Mouse (Mus musculus) midbrain, embryonic 11.5 days (tissue): ENCODE results near the gene Agfg1. TPM values are rescaled to one million over a fixed set of nuclear protein-coding genes. Genes with fewer than 3 reads are reported as not detected.

Experiments
- ATAC-seq: fragments of 200-750 bp; cut with Nextera tagmentation; 2 replicates; pipeline ENCODE4 v1.8.0; 2017; ENCODE audit warnings: moderate TSS enrichment, moderate library complexity; ENCODE audit not compliant: low FRiP score
- DNase-seq: peaks from one replicate; pipeline ENCODE4 v3.0.0; 2015; ENCODE audit warnings: low spot score; ENCODE audit errors: missing footprints
- H3K27ac ChIP-seq: fragments of 300-500 bp; sonication (generic); 2 replicates; pipeline ENCODE4 v1.5.1; 2014; ENCODE audit warnings: low read depth, low read length
- H3K27me3 ChIP-seq: fragments of 300-500 bp; sonication (generic); 2 replicates; pipeline ENCODE4 v1.6.1; 2014; ENCODE audit warnings: mild to moderate bottlenecking, low read length, moderate library complexity, mixed read lengths; ENCODE audit not compliant: control insufficient read depth, insufficient read depth
- H3K36me3 ChIP-seq: fragments of 300-500 bp; sonication (generic); 2 replicates; pipeline ENCODE4 v1.6.1; 2014; ENCODE audit warnings: mild to moderate bottlenecking, low read length, moderate library complexity, mixed read lengths; ENCODE audit not compliant: control insufficient read depth, insufficient read depth
- H3K4me1 ChIP-seq: fragments of 300-500 bp; sonication (generic); 2 replicates; pipeline ENCODE4 v1.6.1; 2014; ENCODE audit warnings: low read length; ENCODE audit not compliant: control insufficient read depth, insufficient read depth
- H3K4me2 ChIP-seq: fragments of 300-500 bp; sonication (generic); 2 replicates; pipeline ENCODE4 v1.6.1; 2014; ENCODE audit warnings: mild to moderate bottlenecking, moderate library complexity
- H3K4me3 ChIP-seq: fragments of 300-500 bp; sonication (generic); 2 replicates; pipeline ENCODE4 v1.5.1; 2014; ENCODE audit warnings: low read depth, low read length
- H3K9ac ChIP-seq: fragments of 300-500 bp; sonication (generic); 2 replicates; pipeline ENCODE4 v1.6.1; 2014; ENCODE audit warnings: low read length
- H3K9me3 ChIP-seq: fragments of 300-500 bp; sonication (generic); 2 replicates; pipeline ENCODE4 v1.6.1; 2016; ENCODE audit warnings: low read length; ENCODE audit not compliant: control insufficient read depth
- WGBS: fragments of 180-500 bp; shearing (Covaris S2); extraction: QIAGEN DNeasy Blood & Tissue Kit; methylation state at CpG from one replicate; pipeline ENCODE4 v1.1.7; 2014; 5-methylcytosine and 5-hydroxymethylcytosine counted together
- polyA plus RNA-seq: library from polyadenylated mRNA; unstranded; fragments of >200 nt; fragmentation: Nextera tagmentation; extraction: Ambion mirVana; gene quantifications from 2 replicates; pipeline ENCODE4 v1.2.1, GENCODE M21; 2014

The Agfg1 gene
- polyA plus RNA-seq, 1 experiment from 2014 or later = 48.7 TPM

- H3K36me3 ChIP-seq = no peaks in the 10 kb centered on the region
- 90% methylated on average over 5 of the region's 5 CpGs for WGBS
- H3K4me2 ChIP-seq = no peak overlapping the region
- ATAC-seq = no peak
- no peak overlapping the region for H3K4me3 ChIP-seq
- H3K4me1 ChIP-seq = no peaks in the 10 kb centered on the region
- H3K9ac ChIP-seq = no peak overlapping the region
- no peaks in the 10 kb centered on the region for H3K9me3 ChIP-seq
- H3K27me3 ChIP-seq = no peaks in the 10 kb centered on the region
- no peak overlapping the region for H3K27ac ChIP-seq
- no peak for DNase-seq
Measured at GRCm38 (mm10) chr1:82855729-82856128, 16.4 kb downstream of the Agfg1 start.

GRCm38 (mm10) chr1:82858236-82858635, 19.0 kb downstream of the Agfg1 start:
- Histone ChIP-seq H3K9ac (no peak overlapping the region), H3K36me3 (no peaks in the 10 kb centered on the region), H3K9me3 (no peaks in the 10 kb centered on the region), H3K27ac (no peak overlapping the region), H3K4me1 (no peaks in the 10 kb centered on the region), H3K4me2 (no peak overlapping the region), H3K27me3 (no peaks in the 10 kb centered on the region), H3K4me3 (no peak overlapping the region)
- DNase-seq (no peak), ATAC-seq (no peak)

GRCm38 (mm10) chr1:82860391-82860790, 21.1 kb downstream of the Agfg1 start:
- ATAC-seq = 0 out of 2 replicates have a peak, but pooled peaks have one; percentile 27
- DNase-seq = no peak
- Histone ChIP-seq H3K9ac (no peak overlapping the region), H3K36me3 (no peaks in the 10 kb centered on the region), H3K4me1 (no peaks in the 10 kb centered on the region), H3K4me3 (no peak overlapping the region), H3K27me3 (no peaks in the 10 kb centered on the region), H3K9me3 (no peaks in the 10 kb centered on the region), H3K4me2 (no peak overlapping the region), H3K27ac (no peak overlapping the region)
- 97% methylated on average over 4 of the region's 4 CpGs for WGBS

- no peak overlapping the region for H3K4me2 ChIP-seq
- H3K27me3 ChIP-seq = no peaks in the 10 kb centered on the region
- ATAC-seq (no peak), DNase-seq (no peak)
- no peak overlapping the region for H3K4me3 ChIP-seq
- H3K27ac ChIP-seq = no peak overlapping the region
- WGBS = 82% methylated on average over 3 of the region's 3 CpGs
- no peak overlapping the region for H3K9ac ChIP-seq
- H3K36me3 ChIP-seq = no peaks in the 10 kb centered on the region
- no peaks in the 10 kb centered on the region for H3K4me1 ChIP-seq
- no peaks in the 10 kb centered on the region for H3K9me3 ChIP-seq
Measured at GRCm38 (mm10) chr1:82870202-82870601, 30.9 kb downstream of the Agfg1 start.

GRCm38 (mm10) chr1:82879172-82879571, 39.9 kb downstream of the Agfg1 start:
- no peak overlapping the region for H3K4me3 ChIP-seq
- DNase-seq (no peak), ATAC-seq (no peak)
- H3K9ac ChIP-seq = no peak overlapping the region
- 80% methylated on average over 2 of the region's 2 CpGs for WGBS
- no peaks in the 10 kb centered on the region for H3K4me1 ChIP-seq
- H3K27ac ChIP-seq = no peak overlapping the region
- no peak overlapping the region for H3K4me2 ChIP-seq
- no peaks in the 10 kb centered on the region for H3K9me3 ChIP-seq
- H3K36me3 ChIP-seq = no peaks in the 10 kb centered on the region; the same call in 1 of the 2 replicates
- no peaks in the 10 kb centered on the region for H3K27me3 ChIP-seq

- H3K4me3 ChIP-seq = no peak overlapping the region
- H3K27ac ChIP-seq = no peak overlapping the region
- H3K9ac ChIP-seq = no peak overlapping the region
- H3K4me2 ChIP-seq = no peak overlapping the region
- no peaks in the 10 kb centered on the region for H3K27me3 ChIP-seq
- 79% methylated on average over 8 of the region's 8 CpGs for WGBS
- no peaks in the 10 kb centered on the region for H3K4me1 ChIP-seq
- no peak for ATAC-seq
- no peaks in the 10 kb centered on the region; the same call in 1 of the 2 replicates for H3K36me3 ChIP-seq
- DNase-seq = no peak
- no peaks in the 10 kb centered on the region for H3K9me3 ChIP-seq
Measured at GRCm38 (mm10) chr1:82880196-82880595, 40.9 kb downstream of the Agfg1 start.

- Histone ChIP-seq H3K27me3 (no peaks in the 10 kb centered on the region), H3K4me3 (no peak overlapping the region), H3K9ac (no peak overlapping the region), H3K9me3 (no peaks in the 10 kb centered on the region), H3K4me2 (no peak overlapping the region), H3K27ac (no peak overlapping the region), H3K4me1 (no peaks in the 10 kb centered on the region), H3K36me3 (peaks cover 5% of the 10 kb centered on the region; the same call in 1 of the 2 replicates)
- no peak for DNase-seq
- ATAC-seq = no peak
- 95% methylated on average over 7 of the region's 7 CpGs for WGBS
Measured at GRCm38 (mm10) chr1:82893269-82893668, 54.0 kb downstream of the Agfg1 start.

- H3K36me3 ChIP-seq = 0 out of 2 replicates have a peak, but pooled peaks cover 2% of the 10 kb centered on the region
- no peak for ATAC-seq
- H3K9ac ChIP-seq = no peak overlapping the region
- H3K27ac ChIP-seq = no peak overlapping the region
- H3K4me2 ChIP-seq = no peak overlapping the region
- no peaks in the 10 kb centered on the region for H3K27me3 ChIP-seq
- H3K9me3 ChIP-seq = no peaks in the 10 kb centered on the region
- WGBS = 93% methylated on average over 1 of the region's 1 CpGs
- no peaks in the 10 kb centered on the region for H3K4me1 ChIP-seq
- no peak overlapping the region for H3K4me3 ChIP-seq
- no peak for DNase-seq
Measured at GRCm38 (mm10) chr1:82900567-82900966, 61.3 kb downstream of the Agfg1 start.

GRCm38 (mm10) chr1:82901201-82901600, 61.9 kb downstream of the Agfg1 start:
- 0 out of 2 replicates have a peak, but pooled peaks cover 2% of the 10 kb centered on the region for H3K36me3 ChIP-seq
- no peaks in the 10 kb centered on the region for H3K4me1 ChIP-seq
- no peak overlapping the region for H3K4me3 ChIP-seq

More at GRCm38 (mm10) chr1:82901201-82901600, 61.9 kb downstream of the Agfg1 start:
- WGBS = 97% methylated on average over 3 of the region's 3 CpGs
- Histone ChIP-seq H3K27me3 (no peaks in the 10 kb centered on the region), H3K27ac (no peak overlapping the region), H3K9me3 (no peaks in the 10 kb centered on the region), H3K4me2 (no peak overlapping the region), H3K9ac (no peak overlapping the region)
- DNase-seq (no peak), ATAC-seq (no peak)
